Mouse (Mus musculus) liver, embryonic 14.5 days (tissue): ENCODE measurements at regions not wholly inside any gene's neighbourhood (a gene's known extent, or its start where the extent isn't known, plus 50 kb on each side); places are given as distances from the start of the nearest gene placed in this dataset.

ENCODE experiments used
- ATAC-seq: fragments of 200-750 bp; cut with Nextera tagmentation; 2 replicates; pipeline ENCODE4 v1.8.0; 2017; ENCODE audit warnings: moderate number of reproducible peaks, mild to moderate bottlenecking, moderate library complexity; ENCODE audit not compliant: insufficient read depth
- DNase-seq, 3 experiments: peaks; one replicate each; pipeline ENCODE4 v3.0.0-alpha.2; 2012 to 2013; ENCODE audit warnings: low read depth in 3 of 3, low spot score in 3 of 3
- H3K27ac ChIP-seq: fragments of 300-500 bp; sonication (generic); 2 replicates; pipeline ENCODE4 v1.5.1; 2014; ENCODE audit warnings: moderate library complexity, mild to moderate bottlenecking, control low read depth, inconsistent platforms
- H3K27me3 ChIP-seq: fragments of 300-500 bp; sonication (generic); 2 replicates; pipeline ENCODE4 v1.6.1; 2014; ENCODE audit warnings: mild to moderate bottlenecking, low read length, moderate library complexity; ENCODE audit not compliant: control insufficient read depth, insufficient read depth
- H3K36me3 ChIP-seq: fragments of 300-500 bp; sonication (generic); replicated peaks from 2 replicates; pipeline ENCODE4 v1.6.1; 2014; ENCODE audit warnings: low read depth; ENCODE audit not compliant: control insufficient read depth, insufficient read depth
- H3K4me1 ChIP-seq, 2 experiments: fragments of 200-500 bp in 1 of 2; fragments of 300-500 bp in 1 of 2; sonication (generic) in 1 of 2; replicated peaks; 2 replicates each; pipeline ENCODE4 v1.6.1; 2012 to 2014; ENCODE audit warnings: antibody characterized with exemption in 1 of 2, inconsistent platforms in 1 of 2, low read length in 1 of 2; ENCODE audit not compliant: control insufficient read depth in 2 of 2, insufficient read depth in 2 of 2
- H3K4me2 ChIP-seq: fragments of 300-500 bp; sonication (generic); 2 replicates; pipeline ENCODE4 v1.6.1; 2014; ENCODE audit warnings: low read depth, mild to moderate bottlenecking, control low read depth, moderate library complexity
- H3K4me3 ChIP-seq, 2 experiments: fragments of 200-500 bp in 1 of 2; fragments of 300-500 bp in 1 of 2; sonication (generic) in 1 of 2; 2 replicates each; pipeline ENCODE4 v1.5.1; 2012 to 2014; ENCODE audit warnings: low read depth in 2 of 2, low read length in 2 of 2, mild to moderate bottlenecking in 2 of 2, control low read depth in 1 of 2, inconsistent platforms in 1 of 2, moderate library complexity in 1 of 2; ENCODE audit not compliant: insufficient read depth in 1 of 2
- H3K9ac ChIP-seq: fragments of 300-500 bp; sonication (generic); replicated peaks from 2 replicates; pipeline ENCODE4 v1.6.1; 2014; ENCODE audit warnings: mild to moderate bottlenecking, control low read depth, moderate library complexity
- H3K9me3 ChIP-seq: fragments of 300-500 bp; sonication (generic); 2 replicates; pipeline ENCODE4 v1.6.1; 2016; ENCODE audit warnings: low read length, mixed read lengths; ENCODE audit not compliant: control insufficient read depth
- CTCF ChIP-seq: IDR thresholded peaks from 2 replicates; pipeline ENCODE4 v1.5.1; 2016; ENCODE audit warnings: antibody characterized with exemption, low read depth, control low read depth
- EP300 ChIP-seq: IDR thresholded peaks from 2 replicates; pipeline ENCODE4 v1.6.1; 2016; ENCODE audit warnings: antibody characterized with exemption, low read depth
- WGBS: fragments of 180-500 bp; shearing (Covaris S2); extraction: QIAGEN DNeasy Blood & Tissue Kit; methylation state at CpG from one replicate; pipeline ENCODE4 v1.1.7; 2014; ENCODE audit not compliant: insufficient replicate concordance; 5-methylcytosine and 5-hydroxymethylcytosine counted together

- H3K27me3 ChIP-seq, result no peaks in the 10 kb centered on the region
- no peak overlapping the region for H3K27ac ChIP-seq
- no peak overlapping the region for H3K4me2 ChIP-seq
- no peak for DNase-seq
- H3K9ac ChIP-seq, result no peak overlapping the region
- H3K4me1 ChIP-seq, result no peaks in the 10 kb centered on the region; a peak in 1 of 4 replicates
- WGBS, result 58% methylated on average over 3 of the region's 3 CpGs
- H3K36me3 ChIP-seq, result no peaks in the 10 kb centered on the region
- ATAC-seq, result no peak
- H3K9me3 ChIP-seq, result no peaks in the 10 kb centered on the region
- no peak overlapping the region for H3K4me3 ChIP-seq
- TF ChIP-seq EP300 (no peak), CTCF (no peak)
These were observed 518.5 kb upstream of the Arid1b start for GRCm38 (mm10) chr17:4475665-4476064.

- H3K27ac ChIP-seq, result no peak overlapping the region
- DNase-seq (no peak), ATAC-seq (no peak)
- WGBS, result 81% methylated on average over 2 of the region's 2 CpGs
- no peak overlapping the region for H3K9ac ChIP-seq
- TF ChIP-seq CTCF (no peak), EP300 (no peak)
- no peaks in the 10 kb centered on the region for H3K36me3 ChIP-seq
- H3K27me3 ChIP-seq, result no peaks in the 10 kb centered on the region
- H3K9me3 ChIP-seq, result no peaks in the 10 kb centered on the region
- H3K4me3 ChIP-seq, result no peak overlapping the region
- H3K4me1 ChIP-seq, result peaks cover 0 to 4% of the 10 kb centered on the region in 2 experiments; a peak in 1 of 4 replicates
- no peak overlapping the region for H3K4me2 ChIP-seq
These were observed 499.7 kb upstream of the Arid1b start for GRCm38 (mm10) chr17:4494392-4494791.

GRCm38 (mm10) chr17:4500504-4500903 is 493.6 kb upstream of the Arid1b start:
- Histone ChIP-seq H3K27ac (no peak overlapping the region), H3K9ac (no peak overlapping the region), H3K9me3 (no peaks in the 10 kb centered on the region), H3K4me1 (peaks cover 0 to 4% of the 10 kb centered on the region in 2 experiments; a peak in 1 of 4 replicates), H3K4me2 (no peak overlapping the region), H3K4me3 (no peak overlapping the region), H3K27me3 (no peaks in the 10 kb centered on the region), H3K36me3 (no peaks in the 10 kb centered on the region)
- WGBS, result 57% methylated on average over 5 of the region's 5 CpGs
- TF ChIP-seq CTCF, result no peak
- DNase-seq, result no peak
- ATAC-seq, result no peak

- 58% methylated on average over 1 of the region's 1 CpGs for WGBS
These were observed 493.1 kb upstream of the Arid1b start for GRCm38 (mm10) chr17:4501029-4501428.

DNA sequence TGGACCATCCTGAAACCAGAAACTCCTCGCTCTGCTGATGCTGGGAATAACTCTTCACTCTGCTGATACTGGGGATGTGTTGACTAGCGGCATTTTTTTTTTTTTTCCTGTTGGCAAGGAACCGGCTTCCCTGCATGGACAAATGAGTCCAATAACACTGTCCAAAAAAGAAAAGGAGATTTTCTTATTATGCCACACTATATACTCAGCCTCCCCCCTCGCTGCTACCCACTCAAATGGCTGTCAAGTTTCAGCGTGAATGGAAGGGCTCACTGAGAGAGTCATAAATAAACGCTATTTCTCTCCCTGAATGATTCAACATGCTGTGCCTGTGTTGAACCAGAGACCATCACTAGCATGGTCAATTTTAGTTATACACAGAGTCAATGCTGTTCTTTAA is 489.2 kb upstream of the Arid1b start:
- DNase-seq (no peak), ATAC-seq (no peak)
- no peak overlapping the region for H3K4me3 ChIP-seq
- H3K27me3 ChIP-seq, result no peaks in the 10 kb centered on the region
- WGBS, result 64% methylated on average over 6 of the region's 6 CpGs
- no peaks in the 10 kb centered on the region for H3K36me3 ChIP-seq
- H3K27ac ChIP-seq, result no peak overlapping the region
- H3K4me1 ChIP-seq, result no peaks in the 10 kb centered on the region
- H3K4me2 ChIP-seq, result no peak overlapping the region
- no peaks in the 10 kb centered on the region for H3K9me3 ChIP-seq
- no peak for TF ChIP-seq EP300
- no peak for TF ChIP-seq CTCF
- no peak overlapping the region for H3K9ac ChIP-seq

More at GRCm38 (mm10) chr17:4501029-4501428, 493.1 kb upstream of the Arid1b start:
- TF ChIP-seq EP300 (no peak), CTCF (no peak)
- ATAC-seq (no peak), DNase-seq (no peak)
- H3K4me3 ChIP-seq, result no peak overlapping the region
- H3K4me2 ChIP-seq, result no peak overlapping the region
- peaks cover 0 to 4% of the 10 kb centered on the region in 2 experiments; a peak in 1 of 4 replicates for H3K4me1 ChIP-seq
- no peaks in the 10 kb centered on the region for H3K27me3 ChIP-seq
- H3K9ac ChIP-seq, result no peak overlapping the region
- no peaks in the 10 kb centered on the region for H3K9me3 ChIP-seq
- no peak overlapping the region for H3K27ac ChIP-seq
- no peaks in the 10 kb centered on the region for H3K36me3 ChIP-seq
